Mouse (Mus musculus) stomach, embryonic 14.5 days (tissue): Measurements from ENCODE around the gene Ccdc117. TPM values are rescaled to one million over a fixed set of nuclear protein-coding genes. Genes with fewer than 3 reads are reported as not detected.
A peak's percentile ranks its signal among the peaks of the same experiment; 100 is the strongest.

Source experiments
- ATAC-seq: fragments of 200-750 bp; cut with Nextera tagmentation; 2 replicates; pipeline ENCODE4 v1.8.0; 2017; ENCODE audit warnings: low read depth, moderate TSS enrichment; ENCODE audit not compliant: insufficient number of reproducible peaks, insufficient read depth, low FRiP score
- H3K27ac ChIP-seq: fragments of 300-500 bp; sonication (generic); 2 replicates; pipeline ENCODE4 v1.5.1; 2014; ENCODE audit warnings: mild to moderate bottlenecking, low read length, moderate library complexity, mixed read lengths
- H3K27me3 ChIP-seq: fragments of 300-500 bp; sonication (generic); 2 replicates; pipeline ENCODE4 v1.6.1; 2014; ENCODE audit warnings: low read length, control low read depth, mixed read lengths; ENCODE audit not compliant: control insufficient read depth, insufficient read depth
- H3K36me3 ChIP-seq: fragments of 300-500 bp; sonication (generic); 2 replicates; pipeline ENCODE4 v1.6.1; 2014; ENCODE audit warnings: mild to moderate bottlenecking, control low read depth, low read length, moderate library complexity, mixed read lengths; ENCODE audit not compliant: control insufficient read depth, insufficient read depth
- H3K4me1 ChIP-seq: fragments of 300-500 bp; sonication (generic); 2 replicates; pipeline ENCODE4 v1.6.1; 2014; ENCODE audit warnings: low read length, control low read depth, mixed read lengths; ENCODE audit not compliant: control insufficient read depth, insufficient read depth
- H3K4me2 ChIP-seq: fragments of 300-500 bp; sonication (generic); replicated peaks from 2 replicates; pipeline ENCODE4 v1.6.1; 2014; ENCODE audit warnings: low read depth, low read length, control low read depth
- H3K4me3 ChIP-seq: fragments of 300-500 bp; sonication (generic); 2 replicates; pipeline ENCODE4 v1.5.1; 2014; ENCODE audit warnings: low read depth, low read length, control low read depth
- H3K9ac ChIP-seq: fragments of 300-500 bp; sonication (generic); replicated peaks from 2 replicates; pipeline ENCODE4 v1.6.1; 2014; ENCODE audit warnings: low read depth, mild to moderate bottlenecking, control low read depth, low read length, moderate library complexity, mixed read lengths
- H3K9me3 ChIP-seq: fragments of 300-500 bp; sonication (generic); 2 replicates; pipeline ENCODE4 v1.6.1; 2016; ENCODE audit warnings: low read depth, low read length, control low read depth; ENCODE audit not compliant: control insufficient read depth
- WGBS: fragments of 180-500 bp; shearing (Covaris S2); extraction: QIAGEN DNeasy Blood & Tissue Kit; methylation state at CpG from one replicate; pipeline ENCODE4 v1.1.7; 2014; 5-methylcytosine and 5-hydroxymethylcytosine counted together
- polyA plus RNA-seq: library from polyadenylated mRNA; unstranded; fragments of >200 nt; fragmentation: Nextera tagmentation; extraction: Ambion mirVana; gene quantifications from 2 replicates; pipeline ENCODE4 v1.2.1, GENCODE M21; 2014

The Ccdc117 gene
- polyA plus RNA-seq, 1 experiment from 2014 or later = 19.4 TPM

- Histone ChIP-seq H3K4me3 (no peak overlapping the region), H3K27ac (peak overlapping the region; percentile 75; the same call in 1 of the 2 replicates), H3K9me3 (no peaks in the 10 kb centered on the region), H3K9ac (no peak overlapping the region), H3K4me2 (no peak overlapping the region), H3K36me3 (no peaks in the 10 kb centered on the region), H3K4me1 (no peaks in the 10 kb centered on the region), H3K27me3 (no peaks in the 10 kb centered on the region)
- no peak for ATAC-seq
- 64% methylated on average over 13 of the region's 13 CpGs for WGBS
These were observed 42.9 kb downstream of the Ccdc117 start for GRCm38 (mm10) chr11:5498931-5499661.

- no peak overlapping the region for H3K9ac ChIP-seq
- no peaks in the 10 kb centered on the region for H3K9me3 ChIP-seq
- H3K27ac ChIP-seq = peak overlapping the region; percentile 75; the same call in 1 of the 2 replicates
- H3K36me3 ChIP-seq = no peaks in the 10 kb centered on the region
- 60% methylated on average over 9 of the region's 9 CpGs for WGBS
- H3K4me1 ChIP-seq = no peaks in the 10 kb centered on the region
- H3K4me3 ChIP-seq = no peak overlapping the region
- ATAC-seq = peak; percentile 72; the same call in 1 of the 2 replicates
- no peak overlapping the region for H3K4me2 ChIP-seq
- H3K27me3 ChIP-seq = no peaks in the 10 kb centered on the region
These were observed 43.6 kb downstream of the Ccdc117 start for GRCm38 (mm10) chr11:5498422-5498821.

- Histone ChIP-seq H3K9me3 (no peaks in the 10 kb centered on the region), H3K4me2 (no peak overlapping the region), H3K27ac (no peak overlapping the region), H3K4me3 (no peak overlapping the region), H3K36me3 (no peaks in the 10 kb centered on the region), H3K4me1 (no peaks in the 10 kb centered on the region), H3K27me3 (no peaks in the 10 kb centered on the region), H3K9ac (no peak overlapping the region)
- ATAC-seq = no peak
- WGBS = 93% methylated on average over 13 of the region's 13 CpGs
These were observed 45.3 kb downstream of the Ccdc117 start for GRCm38 (mm10) chr11:5496559-5497248.

GRCm38 (mm10) chr11:5495906-5496305 is 46.1 kb downstream of the Ccdc117 start:
- H3K9me3 ChIP-seq = no peaks in the 10 kb centered on the region

GRCm38 (mm10) chr11:5495286-5495832 is 46.6 kb downstream of the Ccdc117 start:
- no peaks in the 10 kb centered on the region for H3K9me3 ChIP-seq
- WGBS = 74% methylated on average over 12 of the region's 12 CpGs

More at GRCm38 (mm10) chr11:5495906-5496305, 46.1 kb downstream of the Ccdc117 start:
- Histone ChIP-seq H3K27me3 (no peaks in the 10 kb centered on the region), H3K9ac (no peak overlapping the region), H3K4me2 (no peak overlapping the region), H3K4me1 (no peaks in the 10 kb centered on the region), H3K4me3 (no peak overlapping the region), H3K36me3 (no peaks in the 10 kb centered on the region), H3K27ac (no peak overlapping the region)
- no peak for ATAC-seq
- WGBS = 83% methylated on average over 5 of the region's 5 CpGs

GRCm38 (mm10) chr11:5493869-5494268 is 48.1 kb downstream of the Ccdc117 start:
- no peak for ATAC-seq

More at GRCm38 (mm10) chr11:5495286-5495832, 46.6 kb downstream of the Ccdc117 start:
- H3K27ac ChIP-seq = no peak overlapping the region
- ATAC-seq = no peak
- H3K4me2 ChIP-seq = no peak overlapping the region
- no peaks in the 10 kb centered on the region for H3K36me3 ChIP-seq
- no peaks in the 10 kb centered on the region for H3K27me3 ChIP-seq
- H3K4me1 ChIP-seq = no peaks in the 10 kb centered on the region
- no peak overlapping the region for H3K9ac ChIP-seq
- no peak overlapping the region for H3K4me3 ChIP-seq

GRCm38 (mm10) chr11:5491912-5492311 is 50.1 kb downstream of the Ccdc117 start:
- Histone ChIP-seq H3K27me3 (no peaks in the 10 kb centered on the region), H3K9me3 (no peaks in the 10 kb centered on the region), H3K9ac (no peak overlapping the region), H3K4me1 (no peaks in the 10 kb centered on the region), H3K4me3 (no peak overlapping the region), H3K36me3 (no peaks in the 10 kb centered on the region), H3K27ac (no peak overlapping the region), H3K4me2 (no peak overlapping the region)
- no peak for ATAC-seq
- 24% methylated on average over 7 of the region's 7 CpGs for WGBS

More at GRCm38 (mm10) chr11:5493869-5494268, 48.1 kb downstream of the Ccdc117 start:
- Histone ChIP-seq H3K4me1 (no peaks in the 10 kb centered on the region), H3K27me3 (no peaks in the 10 kb centered on the region), H3K27ac (no peak overlapping the region), H3K9ac (no peak overlapping the region), H3K4me3 (no peak overlapping the region), H3K9me3 (no peaks in the 10 kb centered on the region), H3K36me3 (no peaks in the 10 kb centered on the region), H3K4me2 (no peak overlapping the region)
- 47% methylated on average over 2 of the region's 2 CpGs for WGBS

- Histone ChIP-seq H3K4me3 (no peak overlapping the region), H3K4me1 (no peaks in the 10 kb centered on the region), H3K27me3 (no peaks in the 10 kb centered on the region), H3K9ac (no peak overlapping the region), H3K9me3 (no peaks in the 10 kb centered on the region), H3K27ac (no peak overlapping the region), H3K4me2 (no peak overlapping the region), H3K36me3 (no peaks in the 10 kb centered on the region)
- 0 out of 2 replicates have a peak, but pooled peaks have one; percentile 28 for ATAC-seq
- WGBS = 69% methylated on average over 10 of the region's 10 CpGs
These were observed 50.9 kb downstream of the Ccdc117 start for GRCm38 (mm10) chr11:5490989-5491656.
